Mouse (Mus musculus) CH12.LX (cell line): Measurements from ENCODE around the gene Txndc16. TPM values are rescaled to one million over a fixed set of nuclear protein-coding genes. Genes with fewer than 3 reads are reported as not detected.

Experiments used
- DNase-seq: peaks from one replicate; pipeline ENCODE4 v3.0.0-alpha.2; 2013; ENCODE audit errors: extremely low read depth
- H3K27ac ChIP-seq: 2 replicates; pipeline ENCODE4 v1.5.1; 2012; ENCODE audit warnings: low read depth, mild to moderate bottlenecking, control low read depth, moderate library complexity; ENCODE audit not compliant: insufficient read depth
- H3K27me3 ChIP-seq: replicated peaks from 2 replicates; pipeline ENCODE3; 2012; ENCODE audit warnings: inconsistent platforms
- H3K36me3 ChIP-seq, 2 experiments: replicated peaks in 1 of 2; 2 replicates each; pipeline versions ENCODE3 to v1.6.1; 2012; ENCODE audit warnings: inconsistent platforms in 1 of 2, low read length in 1 of 2, mild to moderate bottlenecking in 1 of 2, mixed read lengths in 1 of 2, moderate library complexity in 1 of 2; ENCODE audit not compliant: control insufficient read depth in 1 of 2, insufficient read depth in 1 of 2
- H3K4me1 ChIP-seq, 2 experiments: 2 replicates each; pipeline ENCODE4 v1.6.1; 2012; ENCODE audit warnings: inconsistent platforms in 1 of 2, moderate library complexity in 1 of 2; ENCODE audit not compliant: insufficient read depth in 2 of 2, control insufficient read depth in 1 of 2
- H3K4me2 ChIP-seq: 2 replicates; pipeline ENCODE4 v1.6.1; 2012; ENCODE audit warnings: low read depth, mild to moderate bottlenecking, control low read depth; ENCODE audit not compliant: poor library complexity, insufficient read depth, severe bottlenecking
- H3K4me3 ChIP-seq, 3 experiments: fragments of 150-350 bp in 1 of 3; sonication (generic) in 1 of 3; replicated peaks in 1 of 3; 2 replicates each; pipeline versions ENCODE3 to v1.5.1; 2011 to 2012; ENCODE audit warnings: low read depth in 2 of 3, low read length in 2 of 3, mild to moderate bottlenecking in 2 of 3, moderate library complexity in 2 of 3, control low read depth in 1 of 3, improper control_type of control experiment in 1 of 3, inconsistent platforms in 1 of 3, mixed read lengths in 1 of 3; ENCODE audit not compliant: poor library complexity in 1 of 3
- H3K79me2 ChIP-seq: replicated peaks from 2 replicates; pipeline ENCODE4 v1.6.1; 2012; ENCODE audit warnings: mild to moderate bottlenecking, moderate library complexity; ENCODE audit not compliant: control insufficient read depth, poor library complexity, insufficient read depth, severe bottlenecking; ENCODE audit errors: extremely low read depth
- H3K9ac ChIP-seq: 2 replicates; pipeline ENCODE4 v1.6.1; 2012; ENCODE audit warnings: low read depth, mild to moderate bottlenecking, control low read depth, moderate library complexity; ENCODE audit not compliant: insufficient read depth
- H3K9me3 ChIP-seq: replicated peaks from 2 replicates; pipeline ENCODE3; 2012; ENCODE audit warnings: low read length, inconsistent platforms, mixed read lengths
- BHLHE40 ChIP-seq: IDR thresholded peaks from 2 replicates; pipeline ENCODE4 v1.6.1; 2011; ENCODE audit warnings: mild to moderate bottlenecking, low read depth, low read length, improper control_type of control experiment
- CHD1 ChIP-seq: IDR thresholded peaks from 2 replicates; pipeline ENCODE4 v1.6.1; 2012; ENCODE audit warnings: low read depth, low read length, improper control_type of control experiment, inconsistent platforms
- CHD2 ChIP-seq: IDR thresholded peaks from 2 replicates; pipeline ENCODE4 v1.6.1; 2011; ENCODE audit warnings: low read length, improper control_type of control experiment
- CTCF ChIP-seq, 2 experiments: IDR thresholded peaks in 1 of 2; conservative IDR thresholded peaks in 1 of 2; 2 replicates each; pipeline ENCODE4 v1.5.1; 2011 to 2012; ENCODE audit warnings: low read depth in 2 of 2, low read length in 2 of 2, improper control_type of control experiment in 1 of 2, inconsistent platforms in 1 of 2, mild to moderate bottlenecking in 1 of 2, moderate library complexity in 1 of 2
- E2F4 ChIP-seq: IDR thresholded peaks from 2 replicates; pipeline ENCODE4 v1.6.1; 2011; ENCODE audit warnings: low read depth, low read length, improper control_type of control experiment; ENCODE audit not compliant: insufficient replicate concordance
- ELF1 ChIP-seq: IDR thresholded peaks from 2 replicates; pipeline ENCODE4 v1.6.1; 2014; ENCODE audit warnings: low read depth, mild to moderate bottlenecking, inconsistent platforms, low read length, improper control_type of control experiment
- ETS1 ChIP-seq: conservative IDR thresholded peaks from 2 replicates; pipeline ENCODE4 v1.6.1; 2012; ENCODE audit warnings: low read depth, mild to moderate bottlenecking, inconsistent platforms, low read length, improper control_type of control experiment, moderate library complexity
- GABPA ChIP-seq: IDR thresholded peaks from 2 replicates; pipeline ENCODE4 v1.6.1; 2012; ENCODE audit warnings: low read depth, low read length, improper control_type of control experiment, inconsistent platforms; ENCODE audit not compliant: insufficient replicate concordance
- HCFC1 ChIP-seq: IDR thresholded peaks from 2 replicates; pipeline ENCODE4 v1.6.1; 2012; ENCODE audit warnings: low read depth, mild to moderate bottlenecking, inconsistent platforms, low read length, improper control_type of control experiment
- IRF4 ChIP-seq: IDR thresholded peaks from 2 replicates; pipeline ENCODE4 v1.6.1; 2014; ENCODE audit warnings: low read depth, mild to moderate bottlenecking, inconsistent platforms, low read length, improper control_type of control experiment
- JUN ChIP-seq: IDR thresholded peaks from 2 replicates; pipeline ENCODE4 v1.6.1; 2011; ENCODE audit warnings: low read depth, mild to moderate bottlenecking, low read length, improper control_type of control experiment, moderate library complexity; ENCODE audit not compliant: insufficient read depth
- JUND ChIP-seq: conservative IDR thresholded peaks from 2 replicates; pipeline ENCODE4 v1.6.1; 2011; ENCODE audit warnings: low read depth, low read length, improper control_type of control experiment
- MAFK ChIP-seq: IDR thresholded peaks from 2 replicates; pipeline ENCODE4 v1.6.1; 2011; ENCODE audit warnings: low read length, improper control_type of control experiment; ENCODE audit not compliant: insufficient replicate concordance
- MAX ChIP-seq: IDR thresholded peaks from 2 replicates; pipeline ENCODE4 v1.6.1; 2011; ENCODE audit warnings: low read length, improper control_type of control experiment
- MAZ ChIP-seq: IDR thresholded peaks from 2 replicates; pipeline ENCODE4 v1.6.1; 2012; ENCODE audit warnings: low read depth, mild to moderate bottlenecking, inconsistent platforms, low read length, improper control_type of control experiment, moderate library complexity
- MEF2A ChIP-seq: IDR thresholded peaks from 2 replicates; pipeline ENCODE4 v1.6.1; 2014; ENCODE audit warnings: low read depth, mild to moderate bottlenecking, inconsistent platforms, low read length, improper control_type of control experiment, borderline replicate concordance
- MXI1 ChIP-seq: IDR thresholded peaks from 2 replicates; pipeline ENCODE4 v1.6.1; 2011; ENCODE audit warnings: mild to moderate bottlenecking, low read depth, low read length, improper control_type of control experiment
- NELFE ChIP-seq: IDR thresholded peaks from 2 replicates; pipeline ENCODE4 v1.6.1; 2011; ENCODE audit warnings: low read depth, low read length, improper control_type of control experiment
- NRF1 ChIP-seq: IDR thresholded peaks from 2 replicates; pipeline ENCODE4 v1.6.1; 2014; ENCODE audit warnings: low read depth, mild to moderate bottlenecking, inconsistent platforms, low read length, improper control_type of control experiment, moderate library complexity
- POLR2A ChIP-seq: IDR thresholded peaks from 2 replicates; pipeline ENCODE4 v1.6.1; 2011; ENCODE audit warnings: low read depth, mild to moderate bottlenecking, improper control_type of control experiment, low read length
- POLR2AphosphoS2 ChIP-seq: IDR thresholded peaks from 2 replicates; pipeline ENCODE4 v1.6.1; 2011; ENCODE audit warnings: low read depth, low read length, improper control_type of control experiment
- RAD21 ChIP-seq: IDR thresholded peaks from 2 replicates; pipeline ENCODE4 v1.6.1; 2011; ENCODE audit warnings: low read depth, mild to moderate bottlenecking, low read length, improper control_type of control experiment, moderate library complexity
- RCOR1 ChIP-seq: conservative IDR thresholded peaks from 2 replicates; pipeline ENCODE4 v1.6.1; 2012; ENCODE audit warnings: low read depth, mild to moderate bottlenecking, inconsistent platforms, low read length, improper control_type of control experiment
- SIN3A ChIP-seq: IDR thresholded peaks from 2 replicates; pipeline ENCODE4 v1.6.1; 2012; ENCODE audit warnings: low read length, improper control_type of control experiment, inconsistent platforms
- SMC3 ChIP-seq: IDR thresholded peaks from 2 replicates; pipeline ENCODE4 v1.6.1; 2011; ENCODE audit warnings: low read depth, low read length, improper control_type of control experiment
- TCF12 ChIP-seq: IDR thresholded peaks from 2 replicates; pipeline ENCODE4 v1.6.1; 2014; ENCODE audit warnings: low read depth, mild to moderate bottlenecking, inconsistent platforms, low read length, improper control_type of control experiment
- USF1 ChIP-seq: IDR thresholded peaks from 2 replicates; pipeline ENCODE4 v1.6.1; 2014; ENCODE audit warnings: low read depth, mild to moderate bottlenecking, inconsistent platforms, low read length, improper control_type of control experiment
- USF2 ChIP-seq: conservative IDR thresholded peaks from 2 replicates; pipeline ENCODE4 v1.6.1; 2011; ENCODE audit warnings: low read depth, low read length, improper control_type of control experiment
- ZC3H11A ChIP-seq: IDR thresholded peaks from 2 replicates; pipeline ENCODE4 v1.6.1; 2012; ENCODE audit warnings: low read depth, mild to moderate bottlenecking, inconsistent platforms, low read length, improper control_type of control experiment
- ZKSCAN1 ChIP-seq: IDR thresholded peaks from 2 replicates; pipeline ENCODE4 v1.6.1; 2012; ENCODE audit warnings: low read depth, inconsistent platforms, low read length, improper control_type of control experiment, borderline replicate concordance
- ZNF384 ChIP-seq: IDR thresholded peaks from 2 replicates; pipeline ENCODE4 v1.6.1; 2012; ENCODE audit warnings: low read depth, low read length, improper control_type of control experiment, inconsistent platforms
- dilution Hi-C: fragments of 300-500 bp; cut with MboI; formaldehyde crosslinking; loops from 2 replicates; pipeline ENCODE4 v1.14.3; 2020; ENCODE audit warnings: low sequenced_read_pairs; ENCODE audit not compliant: extremely low pct_unique_long_range_greater_than_20kb, extremely low pct_ligation_motif_present
- in situ Hi-C: fragments of 300-500 bp; cut with MboI; formaldehyde crosslinking; loops from 3 replicates; pipeline ENCODE4 v1.14.3; 2019; ENCODE audit warnings: low sequenced_read_pairs, low pct_ligation_motif_present, low pct_unique_long_range_greater_than_20kb, mixed read lengths
- polyA plus RNA-seq: library from polyadenylated mRNA; unstranded; fragments of >175 nt; gene quantifications from 2 replicates; pipeline ENCODE4 v1.2.1, GENCODE M21; 2012; ENCODE audit warnings: low read depth; ENCODE audit not compliant: insufficient read length
- total RNA-seq, 2 experiments: library from RNA; depleted of rRNA; stranded (reverse); fragments of 300-350 nt in 1 of 2; fragments of >200 nt in 1 of 2; gene quantifications; 2 replicates each; pipeline ENCODE4 v1.2.3; 2012 to 2014

The Txndc16 gene
- total and polyA plus RNA-seq, 3 experiments = 7.8 to 15.2 (median 8.0) TPM

GRCm38 (mm10) chr14:45085651-45086425 lies 134.3 kb downstream of the Txndc16 start:
- dilution Hi-C loops (no loop called here), in situ Hi-C loops (no loop called here)
- Histone ChIP-seq H3K27ac (no peak overlapping the region), H3K36me3 (no peaks in the 10 kb centered on the region), H3K27me3 (no peaks in the 10 kb centered on the region), H3K4me1 (peaks cover 0 to 30% of the 10 kb centered on the region in 2 experiments; a peak in 3 of 4 replicates), H3K4me3 (no peak overlapping the region), H3K79me2 (no peaks in the 10 kb centered on the region), H3K9ac (no peak overlapping the region), H3K9me3 (no peaks in the 10 kb centered on the region), H3K4me2 (no peak overlapping the region)
- TF ChIP-seq ELF1 = no peak
- no peak for TF ChIP-seq RAD21
- TF ChIP-seq MAFK = no peak
- no peak for TF ChIP-seq BHLHE40
- no peak for TF ChIP-seq NELFE
- no peak for TF ChIP-seq RCOR1
- TF ChIP-seq POLR2A = no peak
- no peak for TF ChIP-seq E2F4
- no peak for TF ChIP-seq ZNF384
- TF ChIP-seq MXI1 = no peak
- no peak for TF ChIP-seq SMC3
- TF ChIP-seq CTCF (conservative IDR thresholded peaks at IDR 0.05 in 1 of 2, IDR thresholded peaks at IDR 0.05 in 1 of 2; ENCODE audit: low read depth in 2 of 2, low read length in 2 of 2) = no peak
- no peak for TF ChIP-seq MAX
- no peak for DNase-seq

DNA sequence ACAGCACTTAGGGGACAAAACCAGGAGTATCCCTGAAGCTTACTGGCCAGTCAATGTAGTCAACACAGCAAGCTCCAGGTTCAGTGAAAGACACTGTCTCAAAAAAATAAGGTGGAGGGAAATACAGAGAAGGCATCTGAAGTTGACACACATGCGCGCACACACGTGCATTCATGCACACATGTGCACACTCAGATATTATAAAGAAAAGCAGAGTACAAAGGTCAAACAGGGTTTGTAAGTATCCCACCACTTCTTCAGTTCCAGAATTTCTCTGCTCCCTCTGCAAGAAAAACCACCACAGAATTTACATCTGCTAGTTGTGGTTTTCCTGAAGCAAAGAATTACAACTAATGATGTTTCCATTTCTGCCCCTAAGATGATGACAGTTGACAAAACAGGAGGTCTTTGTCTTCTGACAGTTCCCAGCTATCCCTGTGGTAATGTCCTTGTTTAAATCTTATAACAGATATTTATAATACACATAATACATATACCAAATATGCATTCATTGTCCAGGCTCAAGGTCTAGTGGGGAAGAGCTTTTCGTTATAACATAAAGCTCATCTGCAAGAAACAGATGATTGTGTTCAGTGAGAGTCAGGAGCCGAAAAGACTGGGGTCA lies 135.4 kb downstream of the Txndc16 start:
- in situ Hi-C loops = no loop called here
- Histone ChIP-seq H3K79me2 (no peaks in the 10 kb centered on the region), H3K27ac (no peak overlapping the region), H3K36me3 (no peaks in the 10 kb centered on the region), H3K4me1 (peaks cover 0 to 41% of the 10 kb centered on the region in 2 experiments; a peak in 3 of 4 replicates), H3K4me3 (no peak overlapping the region), H3K4me2 (no peak overlapping the region), H3K9ac (no peak overlapping the region), H3K9me3 (no peaks in the 10 kb centered on the region), H3K27me3 (no peaks in the 10 kb centered on the region)
- dilution Hi-C loops = no loop called here
- DNase-seq = peak; percentile 44
- TF ChIP-seq TCF12 (no peak), MEF2A (no peak), IRF4 (0 out of 2 replicates have a peak, but pooled peaks have one; percentile 23), MAFK (peak; percentile 72), HCFC1 (no peak), POLR2AphosphoS2 (no peak), ELF1 (no peak), ZC3H11A (no peak), NRF1 (no peak), CHD1 (no peak), ETS1 (peak; percentile 55), SMC3 (no peak), MAZ (no peak), USF2 (no peak), JUN (no peak), SIN3A (0 out of 2 replicates have a peak, but pooled peaks have one; percentile 43), GABPA (no peak), CHD2 (0 out of 2 replicates have a peak, but pooled peaks have one; percentile 33), JUND (no peak), ZKSCAN1 (no peak), RCOR1 (no peak), USF1 (no peak)
